Mouse (Mus musculus): Measurements from ENCODE around the gene 1700020D05Rik. TPM values are rescaled to one million over a fixed set of nuclear protein-coding genes. Genes with fewer than 3 reads are reported as not detected.
"Not testable (repeated sequence)": the region's sequence is repeated elsewhere in the genome, so short reads cannot be mapped to it uniquely, and the experiment has no call there.

The 1700020D05Rik gene
- total RNA-seq, 2 experiments from 2014 or later, result 6.3 to 8.1 TPM

- DNase-seq (ENCODE audit: low spot score in 2 of 2), result no peak
These were observed 8.1 kb downstream of the 1700020D05Rik start for GRCm38 (mm10) chr19:5495353-5496051.

- DNase-seq (ENCODE audit: low spot score in 2 of 2), result no peak
These were observed 9.3 kb downstream of the 1700020D05Rik start for GRCm38 (mm10) chr19:5494314-5494713.

- DNase-seq (ENCODE audit: low spot score in 2 of 2), result not testable (repeated sequence)
These were observed 10.3 kb downstream of the 1700020D05Rik start for GRCm38 (mm10) chr19:5493301-5493721.

- no peak for DNase-seq (ENCODE audit: low spot score in 2 of 2)
These were observed 10.9 kb downstream of the 1700020D05Rik start for GRCm38 (mm10) chr19:5492641-5493040.

GRCm38 (mm10) chr19:5490898-5491708 lies 12.5 kb downstream of the 1700020D05Rik start:
- peak; percentile 79 to 83 for DNase-seq (ENCODE audit: low spot score in 2 of 2)

- peak; percentile 93 to 95 for DNase-seq (ENCODE audit: low spot score in 2 of 2)
These were observed 13.2 kb downstream of the 1700020D05Rik start, which contains the start of gene Cfl1 for GRCm38 (mm10) chr19:5490313-5490897. Cfl1 (plus strand) TSS chr19:5490455.

GRCm38 (mm10) chr19:5489721-5490120 lies 13.9 kb downstream of the 1700020D05Rik start:
- DNase-seq (ENCODE audit: low spot score in 2 of 2), result not testable (repeated sequence)

GRCm38 (mm10) chr19:5488878-5489571 lies 14.6 kb downstream of the 1700020D05Rik start:
- peak; percentile 98 for DNase-seq (ENCODE audit: low spot score in 2 of 2)

- peak; percentile 92 to 97 for DNase-seq (ENCODE audit: low spot score in 2 of 2)
These were observed 15.6 kb downstream of the 1700020D05Rik start, which contains the start of gene Mus81 for GRCm38 (mm10) chr19:5487768-5488550. Mus81 (minus strand) TSS chr19:5488402.

GRCm38 (mm10) chr19:5486771-5487170 lies 16.8 kb downstream of the 1700020D05Rik start:
- no peak for DNase-seq (ENCODE audit: low spot score in 2 of 2)

GRCm38 (mm10) chr19:5486286-5486685 lies 17.3 kb downstream of the 1700020D05Rik start:
- DNase-seq (ENCODE audit: low spot score in 2 of 2), result no peak

- DNase-seq (ENCODE audit: low spot score in 2 of 2), result no peak
These were observed 17.8 kb downstream of the 1700020D05Rik start for GRCm38 (mm10) chr19:5485821-5486220.

- no peak for DNase-seq (ENCODE audit: low spot score in 2 of 2)
These were observed 18.2 kb downstream of the 1700020D05Rik start for GRCm38 (mm10) chr19:5485371-5485770.

- no peak for DNase-seq (ENCODE audit: low spot score in 2 of 2)
These were observed 19.1 kb downstream of the 1700020D05Rik start for GRCm38 (mm10) chr19:5484496-5484895.

- no peak for DNase-seq (ENCODE audit: low spot score in 2 of 2)
These were observed 19.9 kb downstream of the 1700020D05Rik start for GRCm38 (mm10) chr19:5483386-5484359.

GRCm38 (mm10) chr19:5481398-5481797 lies 22.2 kb downstream of the 1700020D05Rik start:
- DNase-seq (ENCODE audit: low spot score in 2 of 2), result no peak

- no peak for DNase-seq (ENCODE audit: low spot score in 2 of 2)
These were observed 23.6 kb downstream of the 1700020D05Rik start for GRCm38 (mm10) chr19:5480016-5480415.

GRCm38 (mm10) chr19:5477668-5478300 lies 25.8 kb downstream of the 1700020D05Rik start:
- DNase-seq (ENCODE audit: low spot score in 2 of 2), result no peak
